Mouse (Mus musculus): ENCODE measurements around the gene Ndufa8. TPM values are rescaled to one million over a fixed set of nuclear protein-coding genes. Genes with fewer than 3 reads are reported as not detected.

Ndufa8 gene
- total and polyA plus RNA-seq, 3 experiments = 186 to 357 TPM; not detected in 1

DNA sequence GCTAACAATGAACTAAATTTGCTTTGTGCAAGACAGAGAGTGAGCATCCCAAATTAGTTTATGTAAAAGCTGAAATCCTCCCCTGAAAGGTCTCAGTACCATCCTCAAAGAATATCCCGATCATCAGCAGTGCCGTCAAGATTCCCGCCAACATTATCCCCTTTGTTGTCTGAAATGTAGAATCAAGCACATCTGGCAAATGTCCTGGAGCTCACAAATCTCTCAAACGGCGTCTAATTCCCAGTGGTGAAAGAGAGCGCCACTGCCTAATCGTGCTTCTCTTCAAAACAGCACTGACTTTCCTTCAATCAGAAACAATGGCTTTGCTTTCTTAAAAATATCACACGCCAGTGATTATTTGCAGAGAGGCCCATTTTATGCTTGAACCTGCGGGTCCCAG lies 17.9 kb upstream of the Ndufa8 start:
- TF ChIP-seq CHD1 (IDR thresholded peaks at IDR 0.05; ENCODE audit: low read depth, low read length) = no peak
- no peak for TF ChIP-seq GABPA (IDR thresholded peaks at IDR 0.05; ENCODE audit: low read depth, low read length)
- no peak for TF ChIP-seq ETS1 (IDR thresholded peaks at IDR 0.05; ENCODE audit: low read depth, low read length)
- TF ChIP-seq ZNF384 (IDR thresholded peaks at IDR 0.05; ENCODE audit: low read depth, low read length) = no peak
- TF ChIP-seq NELFE (IDR thresholded peaks at IDR 0.05; ENCODE audit: low read depth, low read length) = no peak
- no peak for TF ChIP-seq CTCF (IDR thresholded peaks at IDR 0.05 in 2 of 3, conservative IDR thresholded peaks at IDR 0.05 in 1 of 3; ENCODE audit: control insufficient read depth in 1 of 3, insufficient read depth in 1 of 3, low read depth in 2 of 3, low read length in 3 of 3, poor library complexity in 1 of 3, severe bottlenecking in 1 of 3)
- no peak for TF ChIP-seq USF2 (IDR thresholded peaks at IDR 0.05; ENCODE audit: borderline replicate concordance in 1 of 2, insufficient read depth in 1 of 2, low read depth in 1 of 2, low read length in 2 of 2)
- no peak for TF ChIP-seq JUND (IDR thresholded peaks at IDR 0.05; ENCODE audit: low read depth, low read length)
- TF ChIP-seq ZMIZ1 (IDR thresholded peaks at IDR 0.05; ENCODE audit: low read depth, low read length) = no peak
- no peak for TF ChIP-seq KAT2A (conservative IDR thresholded peaks at IDR 0.05; ENCODE audit: low read depth, low read length)
- TF ChIP-seq MXI1 (IDR thresholded peaks at IDR 0.05; ENCODE audit: low read depth, low read length) = no peak
- no peak for TF ChIP-seq MYB (IDR thresholded peaks at IDR 0.05; ENCODE audit: low read depth, low read length)
- TF ChIP-seq ZC3H11A (IDR thresholded peaks at IDR 0.05; ENCODE audit: low read depth, low read length) = no peak
- no peak for TF ChIP-seq POLR2A (IDR thresholded peaks at IDR 0.05; ENCODE audit: control insufficient read depth in 1 of 2, insufficient read depth in 1 of 2, low read depth in 1 of 2, low read length in 2 of 2, poor library complexity in 1 of 2)
- TF ChIP-seq MAZ (IDR thresholded peaks at IDR 0.05; ENCODE audit: low read depth, low read length) = no peak
- no peak for TF ChIP-seq MAFK (IDR thresholded peaks at IDR 0.05; ENCODE audit: borderline replicate concordance, low read depth, low read length)
- TF ChIP-seq BHLHE40 (IDR thresholded peaks at IDR 0.05; ENCODE audit: borderline replicate concordance, low read depth, low read length) = no peak
- no peak for TF ChIP-seq TBP (IDR thresholded peaks at IDR 0.05; ENCODE audit: low read depth, low read length)
- no peak for TF ChIP-seq SIN3A (IDR thresholded peaks at IDR 0.05; ENCODE audit: low read length)
- no peak for TF ChIP-seq E2F4 (IDR thresholded peaks at IDR 0.05; ENCODE audit: borderline replicate concordance, low read depth, low read length)

GRCm38 (mm10) chr2:36061409-36061808 lies 12.2 kb upstream of the Ndufa8 start:
- H3K79me2 ChIP-seq (ENCODE audit: control insufficient read depth, insufficient read depth, low read length, poor library complexity) = no peaks in the 10 kb centered on the region
- H3K27ac ChIP-seq (ENCODE audit: control insufficient read depth, low read depth, low read length) = no peak overlapping the region
- TF ChIP-seq NRF1 (IDR thresholded peaks at IDR 0.05; ENCODE audit: insufficient read depth, low read depth, low read length, poor library complexity, severe bottlenecking) (no peak), GATA1 (IDR thresholded peaks at IDR 0.05; ENCODE audit: low read depth, low read length) (no peak), POLR2AphosphoS5 (IDR thresholded peaks at IDR 0.05; ENCODE audit: borderline replicate concordance, low read depth, low read length) (no peak), TAL1 (IDR thresholded peaks at IDR 0.05; ENCODE audit: low read length) (no peak), ZC3H11A (IDR thresholded peaks at IDR 0.05; ENCODE audit: low read depth, low read length) (no peak), GABPA (IDR thresholded peaks at IDR 0.05; ENCODE audit: low read depth, low read length) (no peak), MYC (IDR thresholded peaks at IDR 0.05; ENCODE audit: low read depth, low read length) (no peak), ZKSCAN1 (IDR thresholded peaks at IDR 0.05; ENCODE audit: low read depth, low read length) (no peak), MEF2A (IDR thresholded peaks at IDR 0.05; ENCODE audit: extremely low read depth, insufficient replicate concordance, low read depth, low read length, poor library complexity, severe bottlenecking) (no peak), SMC3 (IDR thresholded peaks at IDR 0.05; ENCODE audit: low read depth, low read length) (no peak), HCFC1 (IDR thresholded peaks at IDR 0.05; ENCODE audit: low read depth, low read length) (no peak)
- no peak for DNase-seq (ENCODE audit: low read depth, low spot score)
- no peaks in the 10 kb centered on the region for H3K9me3 ChIP-seq (replicated peaks; ENCODE audit: insufficient read depth, low read length)
- no peaks in the 10 kb centered on the region for H3K36me3 ChIP-seq (ENCODE audit: control insufficient read depth in 1 of 2, insufficient read depth in 2 of 2, low read length in 2 of 2)
- H3K4me3 ChIP-seq (ENCODE audit: control insufficient read depth in 1 of 2, insufficient read depth in 1 of 2, low read depth in 2 of 2, low read length in 2 of 2) = no peak overlapping the region
- no peaks in the 10 kb centered on the region for H3K4me1 ChIP-seq (ENCODE audit: control insufficient read depth in 1 of 2, insufficient read depth in 2 of 2, low read length in 2 of 2)
- no peaks in the 10 kb centered on the region; a peak in 2 of 4 replicates for H3K27me3 ChIP-seq (ENCODE audit: control insufficient read depth in 1 of 2, insufficient read depth in 2 of 2, low read length in 2 of 2)
- no peak overlapping the region for H3K9ac ChIP-seq (ENCODE audit: control insufficient read depth, low read depth, low read length, poor library complexity, severe bottlenecking)

More for the DNA sequence above, 17.9 kb upstream of the Ndufa8 start:
- no peak for DNase-seq (ENCODE audit: low read depth, low spot score)
- no peaks in the 10 kb centered on the region for H3K79me2 ChIP-seq (ENCODE audit: control insufficient read depth, insufficient read depth, low read length, poor library complexity)
- no peaks in the 10 kb centered on the region for H3K36me3 ChIP-seq (ENCODE audit: control insufficient read depth in 1 of 2, insufficient read depth in 2 of 2, low read length in 2 of 2)
- no peaks in the 10 kb centered on the region for H3K9me3 ChIP-seq (replicated peaks; ENCODE audit: insufficient read depth, low read length)
- H3K4me3 ChIP-seq (ENCODE audit: control insufficient read depth in 1 of 2, insufficient read depth in 1 of 2, low read depth in 2 of 2, low read length in 2 of 2) = no peak overlapping the region
- no peaks in the 10 kb centered on the region; a peak in 2 of 4 replicates for H3K27me3 ChIP-seq (ENCODE audit: control insufficient read depth in 1 of 2, insufficient read depth in 2 of 2, low read length in 2 of 2)
- H3K4me1 ChIP-seq (ENCODE audit: control insufficient read depth in 1 of 2, insufficient read depth in 2 of 2, low read length in 2 of 2) = no peaks in the 10 kb centered on the region
- H3K27ac ChIP-seq (ENCODE audit: control insufficient read depth, low read depth, low read length) = no peak overlapping the region
- no peak overlapping the region for H3K9ac ChIP-seq (ENCODE audit: control insufficient read depth, low read depth, low read length, poor library complexity, severe bottlenecking)
